Mouse (Mus musculus): ENCODE data around the gene Btbd1.
A peak's percentile ranks its signal among the peaks of the same experiment; 100 is the strongest.

Gene Btbd1

GRCm38 (mm10) chr7:81777667-81778218 lies 51.5 kb downstream of the Btbd1 start:
- peak in 1 of 2 experiments; percentile 34 for DNase-seq

- no peak for DNase-seq
Measured at GRCm38 (mm10) chr7:81775325-81775724, 53.9 kb downstream of the Btbd1 start.

DNA sequence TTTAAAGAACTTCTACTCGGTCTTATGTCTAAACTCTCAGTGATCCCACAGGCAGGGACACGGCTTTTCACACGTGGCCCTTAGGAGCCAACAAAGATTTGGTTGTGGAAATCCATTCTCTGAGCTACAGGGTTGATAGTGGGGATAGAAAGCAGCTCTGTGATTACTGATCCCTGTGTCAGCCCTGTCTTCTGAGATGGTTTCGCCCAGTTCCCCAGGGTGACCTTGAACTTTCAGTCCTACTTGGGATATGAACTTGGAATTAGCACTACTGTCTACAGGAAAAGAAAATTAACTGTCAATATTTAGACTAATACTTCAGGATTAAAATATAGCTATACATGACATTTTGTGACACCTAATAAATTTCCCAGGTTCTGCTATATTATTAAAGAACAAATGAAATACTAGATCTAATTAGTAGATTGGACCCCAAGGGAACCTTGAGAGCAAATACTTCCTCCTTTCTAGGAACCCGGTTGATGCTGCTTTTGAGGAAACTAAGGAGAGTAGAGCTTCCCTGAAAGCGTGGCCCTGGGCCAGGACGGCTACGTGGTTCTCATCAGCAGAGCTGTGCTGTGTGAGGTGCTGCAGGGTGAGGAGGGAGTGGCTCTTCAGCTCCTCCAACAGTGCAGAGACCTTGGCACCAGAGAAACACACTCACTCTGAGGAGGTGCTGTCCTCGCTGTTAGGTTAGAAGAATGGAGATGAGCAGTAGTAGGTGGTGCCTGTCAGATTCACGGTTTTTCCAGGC lies 56.3 kb downstream of the Btbd1 start:
- no peak for DNase-seq

DNA sequence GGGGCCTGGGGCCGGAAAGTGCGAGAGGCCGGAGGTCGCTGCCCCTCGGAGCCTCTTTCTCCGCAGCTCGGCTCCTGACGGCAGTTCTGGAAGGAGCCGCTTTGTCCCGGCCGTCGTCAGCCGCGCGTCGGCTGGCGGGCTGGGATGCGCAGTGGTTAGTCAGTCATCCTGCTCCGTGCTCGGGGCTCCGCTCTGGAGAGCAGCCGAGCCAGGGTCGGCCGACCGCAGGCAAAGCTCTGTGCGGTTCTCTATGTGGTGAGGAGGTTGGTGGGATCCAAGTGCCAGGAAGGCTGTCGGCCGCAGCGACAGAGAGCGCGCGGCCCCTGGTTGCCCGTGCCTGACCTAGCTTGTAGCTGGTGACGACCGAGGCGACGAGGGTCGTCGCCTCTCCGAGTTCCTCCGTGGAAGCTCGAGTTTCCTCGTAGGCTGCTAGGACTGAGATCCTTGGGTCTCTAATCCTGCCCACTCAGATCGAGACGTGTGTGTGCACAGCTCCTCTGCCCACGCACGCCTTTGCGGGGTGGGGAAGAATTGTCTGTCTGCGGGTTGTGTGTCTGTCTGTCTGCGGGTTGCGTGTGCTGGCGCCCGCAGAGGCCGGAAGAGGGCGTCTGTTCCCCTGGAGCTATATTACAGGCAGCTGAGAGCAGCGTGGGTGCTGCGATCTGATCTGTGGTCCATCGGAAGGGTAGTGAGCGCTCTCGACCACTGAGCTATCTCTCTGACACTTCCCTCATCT lies 66.0 kb downstream of the Btbd1 start:
- peak in 1 of 2 experiments; percentile 37 for DNase-seq

DNA sequence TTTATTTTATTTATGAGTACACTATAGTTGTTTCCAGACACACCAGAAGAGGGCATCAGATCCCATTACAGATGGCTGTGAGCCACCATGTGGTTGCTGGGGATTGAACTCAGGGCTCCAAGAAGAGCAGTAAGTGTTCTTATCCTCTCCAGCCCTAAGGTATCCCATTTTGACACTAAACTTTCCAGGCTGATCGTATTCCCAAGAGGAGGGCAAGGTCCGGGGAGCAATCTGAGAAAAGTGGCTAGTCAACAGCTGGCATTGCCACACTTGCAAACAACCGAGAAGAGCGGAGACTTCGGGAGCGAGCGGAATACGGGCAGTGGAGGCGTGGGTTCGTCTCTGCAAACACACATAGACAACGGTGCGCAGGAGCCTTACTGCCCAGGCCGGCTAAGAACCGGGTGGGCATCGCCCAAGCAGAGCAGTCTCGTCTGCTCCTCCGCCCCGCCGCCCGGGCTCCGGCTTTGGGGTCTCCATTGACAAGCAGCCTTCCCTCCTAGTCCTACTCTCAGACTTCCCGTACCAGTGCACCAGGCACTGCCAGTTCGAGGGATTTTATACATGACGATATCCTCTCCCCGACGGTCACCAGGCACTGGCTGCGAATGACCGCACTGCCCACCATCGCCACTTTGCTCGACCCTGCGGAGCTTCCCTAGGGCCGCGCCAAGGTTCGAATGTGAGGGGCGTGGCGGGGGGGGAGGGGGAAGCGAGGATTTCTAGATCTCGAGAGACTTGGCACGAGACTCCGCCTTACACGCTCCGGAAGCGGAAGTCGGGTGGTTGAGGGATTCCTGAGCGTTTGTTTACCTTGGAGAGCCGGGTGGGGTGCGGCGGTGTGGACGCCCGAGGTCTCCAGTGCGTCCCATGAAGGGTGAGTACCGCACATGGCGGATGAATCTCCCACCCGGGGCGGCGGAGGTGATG lies 66.8 kb downstream of the Btbd1 start, which contains the start of gene Ramac:
Ramac (plus strand) TSS at position 746 of the 930 bp plus-strand sequence.
- peak; percentile 96 to 97 for DNase-seq

DNA sequence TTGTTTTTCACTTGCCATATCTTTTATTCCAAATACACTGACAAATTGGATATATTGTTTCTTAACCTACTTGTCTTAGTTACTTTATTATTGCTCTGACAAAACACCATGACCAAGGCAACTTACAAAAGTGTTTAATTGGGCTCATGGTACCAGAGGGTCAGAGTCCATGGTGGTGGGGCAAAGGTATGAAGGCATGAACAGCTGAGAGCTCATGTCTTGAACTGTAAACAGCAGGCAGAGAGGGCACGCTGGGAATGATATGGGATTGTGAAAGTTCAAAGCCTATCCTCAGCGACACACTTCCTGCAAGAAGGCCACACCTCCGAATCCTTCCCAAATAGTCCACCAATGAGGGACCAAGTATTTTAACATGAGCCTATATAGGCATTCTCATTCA lies 81.3 kb downstream of the Btbd1 start:
- DNase-seq: no peak

DNA sequence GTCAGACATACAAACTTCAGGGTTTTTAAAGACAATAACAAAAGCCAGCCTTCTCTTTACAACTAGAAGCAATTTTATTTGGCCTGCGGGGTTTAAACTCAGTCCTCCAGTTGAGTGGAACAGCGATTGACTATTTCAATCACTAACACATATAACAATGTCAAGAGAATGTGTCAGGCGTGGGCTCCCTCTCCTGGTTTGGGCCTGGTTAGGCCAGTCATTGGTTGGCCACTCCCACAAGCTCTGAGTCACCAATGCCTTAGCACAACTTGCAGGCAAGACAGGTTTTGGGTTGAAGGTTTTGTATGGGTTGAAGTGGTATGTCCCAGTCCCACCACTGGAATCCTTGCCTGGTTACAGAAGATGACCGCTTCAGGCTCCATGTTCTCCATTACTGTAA lies 85.1 kb downstream of the Btbd1 start:
- DNase-seq: peak; percentile 76 to 78

Measured in cerebellum, postnatal 10 days (tissue).